Mouse (Mus musculus): Measurements from ENCODE around the gene Dclre1a. TPM values are rescaled to one million over a fixed set of nuclear protein-coding genes. Genes with fewer than 3 reads are reported as not detected.
"Not testable (repeated sequence)": the region's sequence is repeated elsewhere in the genome, so short reads cannot be mapped to it uniquely, and the experiment has no call there.

The Dclre1a gene
- polyA plus RNA-seq, 1 experiment from 2014 or later: 14.2 TPM

- H3K27ac ChIP-seq; H3K4me2 ChIP-seq (replicated peaks); H3K4me1 ChIP-seq (replicated peaks); H3K27me3 ChIP-seq; H3K9me3 ChIP-seq; H3K4me3 ChIP-seq (replicated peaks); ATAC-seq; H3K9ac ChIP-seq (replicated peaks); H3K36me3 ChIP-seq: not testable (repeated sequence)
- WGBS: no CpG with 5 or more reads among the region's 5 CpGs
Observed at GRCm38 (mm10) chr19:56503525-56503924, 44.5 kb downstream of the Dclre1a start.

GRCm38 (mm10) chr19:56503069-56503468 lies 45.0 kb downstream of the Dclre1a start:
- not testable (repeated sequence) for H3K9me3 ChIP-seq; H3K9ac ChIP-seq (replicated peaks); H3K4me1 ChIP-seq (replicated peaks); H3K27ac ChIP-seq; H3K4me2 ChIP-seq (replicated peaks); ATAC-seq; H3K36me3 ChIP-seq; H3K4me3 ChIP-seq (replicated peaks); H3K27me3 ChIP-seq
- WGBS: no CpG with 5 or more reads among the region's 5 CpGs

DNA sequence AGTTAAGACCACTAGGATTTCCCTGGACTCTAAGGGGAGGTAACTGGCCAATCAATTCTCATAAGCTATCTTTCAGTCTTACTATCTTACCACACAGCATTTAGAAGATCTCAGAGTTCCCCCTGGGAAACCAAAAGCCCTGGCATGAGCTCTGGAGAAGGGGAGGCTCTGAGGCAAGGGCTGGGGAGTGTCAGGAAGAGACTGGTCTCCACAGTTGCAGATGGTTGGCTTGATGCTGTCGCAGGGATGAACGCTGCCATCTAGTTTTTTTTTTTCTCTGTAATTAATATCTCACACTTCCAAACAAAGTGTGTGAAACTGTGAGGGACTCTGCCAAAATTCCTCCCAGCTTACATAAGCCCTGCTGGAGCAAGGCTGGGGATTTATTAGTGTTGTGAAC lies 53.9 kb downstream of the Dclre1a start:
- not testable (repeated sequence) for H3K27me3 ChIP-seq; H3K9ac ChIP-seq (replicated peaks); H3K4me1 ChIP-seq (replicated peaks); H3K9me3 ChIP-seq; ATAC-seq; H3K4me2 ChIP-seq (replicated peaks); H3K36me3 ChIP-seq; H3K4me3 ChIP-seq (replicated peaks); H3K27ac ChIP-seq
- no CpG with 5 or more reads among the region's 2 CpGs for WGBS

- Histone ChIP-seq H3K36me3 (no peaks in the 10 kb centered on the region), H3K27ac (no peak overlapping the region), H3K9me3 (no peaks in the 10 kb centered on the region), H3K4me2 (replicated peaks) (no peak overlapping the region), H3K27me3 (no peaks in the 10 kb centered on the region), H3K4me1 (replicated peaks) (peaks cover 18% of the 10 kb centered on the region), H3K9ac (replicated peaks) (no peak overlapping the region), H3K4me3 (replicated peaks) (no peak overlapping the region)
- 90% methylated on average over 6 of the region's 6 CpGs for WGBS
- no peak for ATAC-seq
Observed at GRCm38 (mm10) chr19:56489601-56490000, 58.4 kb downstream of the Dclre1a start.

GRCm38 (mm10) chr19:56487339-56487738 lies 60.7 kb downstream of the Dclre1a start:
- H3K9me3 ChIP-seq: no peaks in the 10 kb centered on the region
- no peak overlapping the region for H3K27ac ChIP-seq
- no peak overlapping the region for H3K9ac ChIP-seq (replicated peaks)
- no peak for ATAC-seq
- H3K4me3 ChIP-seq (replicated peaks): no peak overlapping the region
- H3K27me3 ChIP-seq: no peaks in the 10 kb centered on the region
- H3K36me3 ChIP-seq: no peaks in the 10 kb centered on the region
- 95% methylated on average over 2 of the region's 2 CpGs for WGBS
- H3K4me1 ChIP-seq (replicated peaks): peaks cover 21% of the 10 kb centered on the region
- H3K4me2 ChIP-seq (replicated peaks): no peak overlapping the region

GRCm38 (mm10) chr19:56486926-56487325 lies 61.1 kb downstream of the Dclre1a start:
- no peak overlapping the region for H3K4me2 ChIP-seq (replicated peaks)
- H3K9me3 ChIP-seq: no peaks in the 10 kb centered on the region
- ATAC-seq: no peak
- H3K36me3 ChIP-seq: no peaks in the 10 kb centered on the region
- no peaks in the 10 kb centered on the region for H3K27me3 ChIP-seq
- peaks cover 21% of the 10 kb centered on the region for H3K4me1 ChIP-seq (replicated peaks)
- no peak overlapping the region for H3K9ac ChIP-seq (replicated peaks)
- WGBS: 92% methylated on average over 7 of the region's 7 CpGs
- H3K4me3 ChIP-seq (replicated peaks): no peak overlapping the region
- no peak overlapping the region for H3K27ac ChIP-seq

DNA sequence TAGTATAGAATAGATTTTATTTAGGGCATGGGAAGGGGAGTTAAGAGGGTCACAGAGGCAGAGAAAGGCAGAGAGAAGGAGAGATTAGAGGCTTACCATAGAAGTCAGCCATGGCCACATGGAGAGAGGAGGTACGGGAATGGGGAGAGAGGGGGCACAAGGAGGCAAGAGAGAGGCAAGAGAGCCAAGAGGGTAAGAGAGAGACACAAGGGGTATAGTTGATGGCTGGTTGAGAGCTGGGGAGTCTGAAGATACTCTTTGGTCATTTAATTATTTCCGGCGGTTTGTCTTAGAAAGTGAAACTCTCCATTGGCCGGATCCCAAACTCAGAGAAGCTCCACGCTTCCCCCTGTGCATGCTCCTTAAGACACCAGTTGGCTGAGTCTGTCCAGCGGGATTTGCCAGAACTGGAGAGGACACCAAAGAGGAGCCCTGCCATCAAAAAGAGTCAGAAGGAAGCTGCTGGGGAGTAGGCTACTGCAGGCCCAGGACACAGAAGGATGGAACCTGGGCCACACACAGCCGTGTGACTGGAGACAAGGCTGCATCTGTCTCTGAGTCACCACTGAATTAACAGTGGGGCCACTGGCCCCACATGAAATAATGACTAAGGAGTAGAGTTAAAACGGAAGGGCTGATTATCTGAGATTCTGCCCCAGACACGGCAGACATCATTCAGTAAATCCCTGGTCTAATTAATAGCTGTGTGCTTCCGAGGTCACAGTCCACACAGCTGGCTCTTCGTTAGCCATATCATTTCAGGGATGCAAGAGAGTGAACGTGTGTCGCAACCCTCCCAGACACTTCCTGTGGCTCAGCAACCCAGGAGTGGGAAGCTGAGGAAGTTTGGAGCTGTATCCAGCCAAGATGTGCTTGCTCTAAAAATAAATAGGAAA lies 62.4 kb downstream of the Dclre1a start:
- Histone ChIP-seq H3K36me3 (no peaks in the 10 kb centered on the region), H3K4me1 (replicated peaks) (peaks cover 21% of the 10 kb centered on the region), H3K27me3 (no peaks in the 10 kb centered on the region), H3K4me2 (replicated peaks) (no peak overlapping the region; the same call in 1 of the 2 replicates), H3K27ac (peak overlapping the region; percentile 58), H3K4me3 (replicated peaks) (no peak overlapping the region), H3K9ac (replicated peaks) (no peak overlapping the region), H3K9me3 (no peaks in the 10 kb centered on the region)
- ATAC-seq: peak; percentile 34; the same call in 1 of the 2 replicates
- WGBS: 44% methylated on average over 13 of the region's 13 CpGs

GRCm38 (mm10) chr19:56484630-56485375 lies 63.2 kb downstream of the Dclre1a start:
- WGBS: 35% methylated on average over 13 of the region's 13 CpGs
- H3K9me3 ChIP-seq: no peaks in the 10 kb centered on the region

More at GRCm38 (mm10) chr19:56484630-56485375, 63.2 kb downstream of the Dclre1a start:
- Histone ChIP-seq H3K36me3 (no peaks in the 10 kb centered on the region), H3K4me1 (replicated peaks) (peaks cover 21% of the 10 kb centered on the region), H3K4me3 (replicated peaks) (no peak overlapping the region), H3K27me3 (no peaks in the 10 kb centered on the region), H3K9ac (replicated peaks) (no peak overlapping the region), H3K4me2 (replicated peaks) (no peak overlapping the region), H3K27ac (no peak overlapping the region)
- no peak for ATAC-seq

Other genes with a start within 250 kb of the Dclre1a start
- gene Nrap, start 158.2 kb downstream of the Dclre1a start, polyA plus RNA-seq (2015; fragmentation: Nextera tagmentation; extraction: Ambion mirVana): 0.24 and 0.50 TPM in 2 replicates
- gene Casp7, start 151.1 kb downstream of the Dclre1a start, polyA plus RNA-seq (2015; fragmentation: Nextera tagmentation; extraction: Ambion mirVana): 13.0 and 14.8 TPM in 2 replicates
- 0.07 and 0.13 TPM in 2 replicates for gene Plekhs1, start 86.6 kb downstream of the Dclre1a start, polyA plus RNA-seq (2015; fragmentation: Nextera tagmentation; extraction: Ambion mirVana)
- 10.5 and 11.6 TPM in 2 replicates for gene Nhlrc2, start within 50 bp of the Dclre1a start, polyA plus RNA-seq (2015; fragmentation: Nextera tagmentation; extraction: Ambion mirVana)
- 0.32 and 0.59 TPM in 2 replicates for gene Adrb1, start 174.0 kb upstream of the Dclre1a start, polyA plus RNA-seq (2015; fragmentation: Nextera tagmentation; extraction: Ambion mirVana)